In the genomic region with DNA sequence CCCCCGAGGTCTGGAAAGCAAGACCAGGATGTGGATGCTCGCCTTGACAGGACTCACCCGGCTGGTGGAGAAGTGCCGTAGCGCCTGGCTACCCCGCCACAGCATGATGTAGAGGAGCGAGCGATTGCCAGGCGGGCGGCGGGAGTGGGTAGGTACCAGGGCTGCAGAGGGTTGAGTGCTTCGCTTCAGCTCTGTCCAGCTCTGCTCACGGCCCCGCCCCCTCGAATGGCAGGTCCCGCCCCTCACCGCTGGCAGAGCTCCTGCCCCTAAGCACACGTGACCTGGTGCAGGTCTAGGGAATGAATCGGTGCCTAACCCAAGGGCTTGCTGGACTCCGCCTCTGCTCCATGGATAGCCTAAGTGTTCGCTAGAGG, we compare ENCODE assay signal across 8 mouse cellular contexts. TPM values are rescaled to one million over a fixed set of nuclear protein-coding genes. Genes with fewer than 3 reads are reported as not detected.
A peak's percentile ranks its signal among the peaks of the same experiment; 100 is the strongest.
DNase-seq lines count a peak whose midpoint lies in the region; ATAC-seq and TF ChIP-seq lines count a peak whose summit lies in the region.

TSS of gene Aldh1l2 (minus strand) at position 231 of the 374 bp plus-strand sequence.

- TF ChIP-seq POLR2A in bone marrow macrophage, adult 2 months (IDR thresholded peaks at IDR 0.05; ENCODE audit: borderline replicate concordance, low read depth, low read length): no peak
- no peak for TF ChIP-seq POLR2A in liver, adult 2 months (IDR thresholded peaks at IDR 0.05; ENCODE audit: extremely low read depth, insufficient read depth, low read length)

- H3K4me3 ChIP-seq in bone marrow macrophage, adult 2 months (ENCODE audit: insufficient read depth, low read length): peak within 1 kb of the TSS; percentile 43
- H3K4me3 ChIP-seq in heart, embryonic 11.5 days (ENCODE audit: low read depth, low read length): peak within 1 kb of the TSS; percentile 56
- H3K4me3 ChIP-seq in kidney, embryonic 15.5 days (replicated peaks): peak within 1 kb of the TSS; percentile 47
- H3K4me3 ChIP-seq in liver, adult 2 months (ENCODE audit: insufficient read depth, low read depth, low read length): peak within 1 kb of the TSS; percentile 50; the same call in 1 of the 2 replicates
- H3K4me3 ChIP-seq in stomach, embryonic 15.5 days (replicated peaks): peak within 1 kb of the TSS; percentile 49

- no peak within 1 kb of the TSS for H3K27ac ChIP-seq in bone marrow macrophage, adult 2 months (ENCODE audit: insufficient read depth, low read depth, low read length)
- H3K27ac ChIP-seq in heart, embryonic 11.5 days (ENCODE audit: low read depth, low read length): peak within 1 kb of the TSS; percentile 31
- no peak within 1 kb of the TSS for H3K27ac ChIP-seq in kidney, embryonic 15.5 days
- H3K27ac ChIP-seq in liver, adult 2 months (replicated peaks; ENCODE audit: insufficient read depth, low read depth, low read length): no peak within 1 kb of the TSS
- H3K27ac ChIP-seq in stomach, embryonic 15.5 days: no peak within 1 kb of the TSS

- ATAC-seq in erythroblast, adult 5-6 weeks (replicated peaks; ENCODE audit: low FRiP score, poor library complexity, severe bottlenecking): peak; percentile 73
- ATAC-seq in heart, embryonic 11.5 days (replicated peaks; ENCODE audit: insufficient number of reproducible peaks, low FRiP score, low TSS enrichment): peak; percentile 87
- peak; percentile 98 for ATAC-seq in kidney, embryonic 15.5 days (replicated peaks; ENCODE audit: low FRiP score)
- peak; percentile 55; the same call in 1 of the 2 replicates for ATAC-seq in monocyte, adult 5-6 weeks (replicated peaks; ENCODE audit: insufficient number of reproducible peaks, low FRiP score, low TSS enrichment, poor library complexity, severe bottlenecking)
- ATAC-seq in stomach, embryonic 15.5 days (ENCODE audit: insufficient read depth, low FRiP score, low read depth): peak; percentile 93

- H3K36me3 ChIP-seq in heart, embryonic 11.5 days (ENCODE audit: control insufficient read depth, insufficient read depth, low read length): no peaks in the 10 kb centered on the region
- no peaks in the 10 kb centered on the region for H3K36me3 ChIP-seq in kidney, embryonic 15.5 days
- H3K36me3 ChIP-seq in liver, adult 2 months (ENCODE audit: control insufficient read depth, insufficient read depth, low read length): no peaks in the 10 kb centered on the region
- H3K36me3 ChIP-seq in stomach, embryonic 15.5 days: no peaks in the 10 kb centered on the region

- H3K79me2 ChIP-seq in liver, adult 2 months (ENCODE audit: control insufficient read depth, insufficient read depth, low read length): no peaks in the 10 kb centered on the region

- H3K9me3 ChIP-seq in heart, embryonic 11.5 days (replicated peaks; ENCODE audit: control insufficient read depth, low read length): no peaks in the 10 kb centered on the region
- no peaks in the 10 kb centered on the region for H3K9me3 ChIP-seq in kidney, embryonic 15.5 days (replicated peaks)
- no peaks in the 10 kb centered on the region for H3K9me3 ChIP-seq in stomach, embryonic 15.5 days

- H3K4me2 ChIP-seq in heart, embryonic 11.5 days: peak within 1 kb of the TSS; percentile 95
- peak within 1 kb of the TSS; percentile 93 for H3K4me2 ChIP-seq in kidney, embryonic 15.5 days
- H3K4me2 ChIP-seq in stomach, embryonic 15.5 days: peak within 1 kb of the TSS; percentile 97

- H3K4me1 ChIP-seq in bone marrow macrophage, adult 2 months (ENCODE audit: control insufficient read depth, insufficient read depth, low read length): peaks cover 20% of the 10 kb centered on the region
- peaks cover 8% of the 10 kb centered on the region; the same call in 1 of the 2 replicates for H3K4me1 ChIP-seq in heart, embryonic 11.5 days (ENCODE audit: control insufficient read depth, insufficient read depth, low read length)
- peaks cover 13% of the 10 kb centered on the region; the same call in 1 of the 2 replicates for H3K4me1 ChIP-seq in kidney, embryonic 15.5 days
- peaks cover 1% of the 10 kb centered on the region; the same call in 1 of the 2 replicates for H3K4me1 ChIP-seq in liver, adult 2 months (ENCODE audit: control insufficient read depth, insufficient read depth, low read length)
- H3K4me1 ChIP-seq in stomach, embryonic 15.5 days: peaks cover 10% of the 10 kb centered on the region; the same call in 1 of the 2 replicates

- peak; percentile 49 to 54 for DNase-seq in B cell, adult 2 months
- DNase-seq in liver, adult 2 months (ENCODE audit: extremely low read depth, low read depth, low spot score): peak; percentile 71

- H3K27me3 ChIP-seq in heart, embryonic 11.5 days (ENCODE audit: control insufficient read depth, insufficient read depth, low read length): no peaks in the 10 kb centered on the region
- peaks cover 22% of the 10 kb centered on the region for H3K27me3 ChIP-seq in kidney, embryonic 15.5 days
- H3K27me3 ChIP-seq in liver, adult 2 months (ENCODE audit: control insufficient read depth, insufficient read depth, low read length): no peaks in the 10 kb centered on the region
- 0 out of 2 replicates have a peak, but pooled peaks cover 5% of the 10 kb centered on the region for H3K27me3 ChIP-seq in stomach, embryonic 15.5 days (replicated peaks)

- peak within 1 kb of the TSS; percentile 67 for H3K9ac ChIP-seq in heart, embryonic 11.5 days (ENCODE audit: low read depth, low read length)
- peak within 1 kb of the TSS; percentile 31 for H3K9ac ChIP-seq in kidney, embryonic 15.5 days
- no peak within 1 kb of the TSS for H3K9ac ChIP-seq in liver, adult 2 months (ENCODE audit: low read depth, low read length)
- peak within 1 kb of the TSS; percentile 30; the same call in 1 of the 2 replicates for H3K9ac ChIP-seq in stomach, embryonic 15.5 days

- 0% methylated on average over 21 of the region's 21 CpGs for WGBS in heart, embryonic 11.5 days (ENCODE audit: insufficient replicate concordance)
- under 1% methylated on average over 21 of the region's 21 CpGs for WGBS in kidney, embryonic 15.5 days
- WGBS in liver, adult 2 months: 1% methylated on average over 21 of the region's 21 CpGs
- WGBS in stomach, embryonic 15.5 days: under 1% methylated on average over 21 of the region's 21 CpGs

- TF ChIP-seq CTCF in bone marrow macrophage, adult 2 months (IDR thresholded peaks at IDR 0.05; ENCODE audit: low read depth, low read length): no peak
- TF ChIP-seq CTCF in liver, adult 2 months (IDR thresholded peaks at IDR 0.05; ENCODE audit: low read depth, low read length): no peak

RNA-seq across cellular contexts. Expression of gene Aldh1l2, which starts in this region (rescaled TPM):
- polyA plus RNA-seq in bone marrow macrophage, adult 2 months (2012; ENCODE audit: insufficient read depth, insufficient read length, missing spikeins): 0.37 and 1.2 TPM in 2 replicates
- not detected in 2 replicates for total RNA-seq in erythroblast, adult 5-6 weeks (2015; ENCODE audit: low replicate concordance)
- not detected in 2 replicates for total RNA-seq in erythroblast, adult 5-6 weeks (2017; ENCODE audit: low replicate concordance)
- polyA plus RNA-seq in heart, embryonic 11.5 days (2014; fragmentation: Nextera tagmentation; extraction: Ambion mirVana): 8.0 and 12.1 TPM in 2 replicates
- 0.79 and 0.99 TPM in 2 replicates for polyA plus RNA-seq in kidney, embryonic 15.5 days (2015; fragmentation: Nextera tagmentation; extraction: Ambion mirVana)
- 0.09 and 1.5 TPM in 2 replicates for total RNA-seq in liver, adult 2 months (2014; rRNA removed)
- polyA plus RNA-seq in liver, adult 2 months (2012; rRNA removed): 0.04 and 0.06 TPM in 2 replicates
- total RNA-seq in monocyte, adult 5-6 weeks (2017): 0.10 TPM in 1 of 3 replicates, not detected in the others
- polyA plus RNA-seq in stomach, embryonic 15.5 days (2015; fragmentation: Nextera tagmentation; extraction: Ambion mirVana): 2.4 and 2.7 TPM in 2 replicates

Comparison
In these comparisons a context has a peak if more than half of its experiments do, and no peak if none do; other contexts are left out.
1. Peak in ATAC-seq in erythroblast, adult 5-6 weeks; RNA of the gene not detected or under 1 TPM.
2. Peak in ATAC-seq, H3K4me3 ChIP-seq, H3K9ac ChIP-seq and H3K4me2 ChIP-seq in kidney, embryonic 15.5 days; RNA of the gene not detected or under 1 TPM.
3. Peak in ATAC-seq in monocyte, adult 5-6 weeks; RNA of the gene not detected or under 1 TPM.